Mouse (Mus musculus): ENCODE results near the gene Pax7. TPM values are rescaled to one million over a fixed set of nuclear protein-coding genes. Genes with fewer than 3 reads are reported as not detected.

Gene Pax7
- total RNA-seq, 2 experiments from 2014 or later = 8.3 to 11.3 TPM

DNA sequence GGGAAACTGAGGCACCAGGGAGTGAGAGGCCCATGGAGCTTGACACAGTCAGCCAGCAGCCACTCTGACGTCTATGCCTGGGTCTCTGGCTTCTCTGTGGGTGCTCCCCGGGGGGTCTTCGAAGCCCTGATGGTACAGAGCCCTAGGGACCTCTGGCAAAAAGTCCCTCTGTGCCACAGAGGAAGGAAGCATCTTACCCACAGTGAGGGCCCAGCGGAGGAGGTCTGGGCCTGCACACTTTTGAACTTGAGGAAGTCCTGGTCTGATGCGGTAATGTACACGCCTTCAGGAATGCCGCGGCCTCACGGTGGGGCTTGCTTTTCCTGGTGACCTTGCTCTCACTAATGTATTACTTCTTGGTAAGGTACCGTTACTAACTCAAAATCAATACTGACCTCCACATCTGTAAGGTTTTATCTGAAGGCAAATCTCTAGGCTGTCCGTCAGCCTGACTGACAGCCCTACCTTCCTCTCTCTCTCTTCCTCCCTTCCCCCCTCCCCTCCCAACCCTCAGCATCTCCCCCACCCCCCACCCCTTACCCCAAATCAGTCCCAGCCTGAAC, 79.1 kb downstream of the Pax7 start:
- DNase-seq = no peak

DNA sequence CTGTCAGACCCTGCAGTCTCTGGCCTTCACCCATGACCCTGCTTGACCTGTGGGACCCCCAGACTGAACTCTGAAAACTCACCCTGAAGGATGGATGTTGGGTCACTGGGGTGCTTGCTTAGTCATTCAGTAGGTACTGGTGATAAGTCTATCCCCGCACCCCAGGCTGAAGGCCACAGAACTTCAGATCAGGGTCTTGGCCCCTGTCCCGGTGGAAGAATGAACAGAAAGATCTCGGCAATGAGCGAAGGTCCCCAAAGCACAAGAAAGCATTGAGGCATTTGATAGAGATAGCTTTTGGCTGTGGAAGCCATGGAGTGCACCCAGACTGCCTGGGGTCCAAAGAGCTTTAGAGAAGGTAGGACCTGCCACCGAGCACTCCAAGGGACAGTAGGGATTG, 82.4 kb downstream of the Pax7 start:
- DNase-seq = no peak

DNA sequence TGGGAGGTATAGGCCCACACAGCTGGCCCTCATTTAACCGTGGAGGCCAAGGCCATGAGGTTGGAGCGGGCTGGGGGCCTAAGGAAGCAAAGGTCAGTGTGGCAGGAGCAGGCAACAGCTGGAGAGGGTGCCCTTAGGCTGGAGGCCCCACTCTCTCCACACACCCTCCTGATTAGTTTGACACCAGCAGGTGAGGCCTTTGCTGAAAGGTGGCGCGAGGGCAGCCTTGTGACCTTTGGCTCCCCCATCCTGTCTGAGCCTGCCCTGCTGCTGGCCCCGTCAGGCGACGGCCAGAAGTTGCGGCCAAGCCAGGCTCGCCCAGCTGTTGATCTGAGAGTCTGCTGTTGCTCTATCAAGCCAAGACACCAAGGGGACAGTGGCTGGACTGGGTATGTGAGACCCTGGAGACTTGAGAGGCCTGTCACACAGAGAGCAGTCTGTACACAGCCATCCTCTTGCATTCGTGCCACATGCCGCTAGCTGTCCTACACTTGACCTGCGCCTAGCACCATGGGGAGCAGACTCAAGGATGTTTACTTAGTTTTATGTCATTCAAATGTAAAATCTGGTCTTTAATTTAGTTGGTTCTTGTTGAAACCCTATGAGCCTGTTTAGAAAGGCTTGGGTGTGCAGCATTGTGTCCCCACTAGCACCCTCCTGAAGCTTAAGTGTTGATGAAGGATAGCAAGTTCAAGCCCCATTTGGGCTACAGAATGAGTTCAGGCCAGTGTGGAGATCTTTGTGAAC, 86.0 kb downstream of the Pax7 start:
- DNase-seq = peak; percentile 51

DNA sequence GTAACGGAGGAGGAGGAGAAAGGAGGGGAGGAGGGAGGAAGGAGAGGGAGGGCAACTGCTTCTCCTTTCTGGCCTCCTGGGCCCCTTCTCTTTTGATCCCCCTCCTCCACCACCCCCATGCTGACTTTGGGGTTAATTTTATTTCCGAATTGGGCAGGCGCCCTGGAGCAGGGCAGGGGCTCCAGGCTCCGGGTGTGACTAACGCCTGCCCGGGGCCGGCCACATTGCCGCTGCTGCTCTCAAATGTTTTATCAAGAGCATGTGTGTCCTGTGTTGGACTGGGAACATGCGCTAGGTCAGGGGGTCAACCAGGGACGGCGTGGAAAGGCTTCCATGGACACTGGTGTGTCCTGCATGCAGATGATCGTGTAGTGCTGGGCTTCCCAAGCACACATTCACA, 87.2 kb downstream of the Pax7 start:
- no peak for DNase-seq

DNA sequence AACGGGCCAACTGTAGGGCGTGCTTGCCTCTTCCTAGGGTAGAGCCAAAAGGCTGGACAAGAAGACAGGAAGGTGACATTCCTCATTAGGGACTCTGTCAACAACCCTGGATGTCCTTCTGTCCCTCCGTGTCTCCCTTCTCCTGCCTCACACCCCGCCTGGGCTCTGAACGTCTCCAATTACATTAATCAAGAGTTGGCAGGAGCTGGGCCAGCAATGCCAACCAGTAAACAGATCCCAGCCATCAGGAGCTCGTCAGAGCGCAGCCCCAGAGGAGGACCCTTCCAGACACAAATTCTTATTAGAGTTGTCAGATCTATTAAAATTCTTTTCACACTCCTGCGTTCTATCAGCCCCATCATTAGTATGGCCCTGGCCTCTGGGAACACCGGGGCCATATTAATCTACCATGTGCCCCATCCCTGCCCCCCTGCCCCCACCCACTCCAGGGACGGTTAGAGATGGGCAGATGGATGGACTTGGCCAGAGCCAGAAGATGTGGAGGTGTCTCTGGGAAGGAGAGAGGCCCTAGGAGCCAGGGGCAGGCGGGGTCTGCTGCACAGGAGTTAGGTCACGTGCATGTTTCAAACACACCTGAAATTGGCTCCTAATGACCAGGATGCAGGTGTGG, 88.4 kb downstream of the Pax7 start:
- DNase-seq = peak; percentile 32

DNA sequence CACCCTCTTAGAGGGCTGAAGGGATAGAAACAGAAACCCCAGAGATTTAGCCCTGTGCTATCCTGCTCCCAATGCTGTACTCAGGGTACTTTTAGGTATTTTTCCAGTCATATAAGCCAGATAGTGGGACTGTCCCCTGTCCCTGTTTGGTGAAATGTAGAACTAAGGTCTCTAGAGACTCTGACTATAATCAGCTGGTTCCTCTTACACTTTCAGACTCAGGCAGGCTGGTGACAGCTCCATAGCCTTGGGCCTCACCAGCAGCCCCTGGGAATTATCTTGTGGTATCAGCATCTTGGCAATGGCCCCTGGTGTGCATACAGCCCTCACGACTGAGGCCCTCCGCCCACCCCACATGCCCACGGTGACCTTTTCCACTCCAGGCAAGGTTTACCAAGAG, 89.7 kb downstream of the Pax7 start:
- no peak for DNase-seq

DNA sequence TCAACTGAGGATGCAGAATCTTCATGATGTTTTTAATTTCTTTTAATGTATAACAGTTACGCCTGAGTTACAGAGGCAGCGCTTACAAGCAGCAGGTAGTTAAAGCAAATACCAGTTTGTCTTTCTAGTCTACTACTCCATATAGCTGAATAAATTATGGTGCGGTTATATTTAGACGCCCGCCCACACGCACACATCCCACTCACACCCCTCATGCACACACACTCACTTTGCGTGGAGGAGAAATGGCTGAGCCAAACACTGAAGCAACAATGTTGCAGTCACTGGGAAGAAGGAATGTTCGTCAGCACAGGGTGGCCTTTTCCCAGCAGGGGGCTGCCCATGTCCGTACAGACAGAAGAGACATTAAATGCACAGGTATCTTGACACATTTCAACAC, 96.3 kb downstream of the Pax7 start:
- DNase-seq = no peak

DNA sequence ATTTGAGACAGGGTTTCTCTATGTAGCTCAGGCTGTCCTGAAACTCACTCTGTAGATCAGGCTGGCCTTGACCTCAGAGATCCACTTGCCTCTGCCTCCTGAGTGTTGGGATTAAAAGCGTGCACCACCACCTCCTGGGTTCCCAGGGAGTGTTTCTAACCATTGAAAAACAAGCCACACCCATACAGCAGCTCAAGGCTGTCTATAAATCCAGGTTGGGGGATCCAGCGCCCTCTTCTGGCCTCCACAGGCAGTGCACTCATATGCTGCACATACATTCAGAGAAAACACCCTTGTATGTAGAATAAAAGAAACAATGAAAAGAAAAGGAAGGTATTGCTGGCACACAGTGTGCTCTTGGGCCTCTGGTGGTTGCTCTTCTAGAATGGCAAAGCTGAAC, 106.2 kb downstream of the Pax7 start:
- no peak for DNase-seq

DNA sequence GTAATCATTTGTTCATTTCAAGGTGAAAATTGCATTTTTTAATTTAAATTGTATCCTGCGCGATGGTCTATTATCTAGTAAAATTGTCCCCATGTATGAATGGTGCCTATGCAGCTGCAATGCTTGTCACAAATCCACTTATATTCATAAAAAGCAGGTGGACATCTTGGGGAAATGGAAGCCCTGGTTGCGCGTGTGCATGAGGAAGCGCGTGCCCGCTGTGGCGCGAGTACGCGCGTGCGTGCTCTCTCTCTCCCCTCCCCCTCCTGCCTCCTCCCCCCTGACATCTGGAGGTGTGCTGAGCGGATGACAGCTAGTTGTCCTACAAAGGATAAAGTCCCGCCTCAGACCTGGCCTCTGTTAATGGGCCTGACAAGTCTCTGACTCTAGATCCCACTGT, 107.9 kb downstream of the Pax7 start:
- no peak for DNase-seq

DNA sequence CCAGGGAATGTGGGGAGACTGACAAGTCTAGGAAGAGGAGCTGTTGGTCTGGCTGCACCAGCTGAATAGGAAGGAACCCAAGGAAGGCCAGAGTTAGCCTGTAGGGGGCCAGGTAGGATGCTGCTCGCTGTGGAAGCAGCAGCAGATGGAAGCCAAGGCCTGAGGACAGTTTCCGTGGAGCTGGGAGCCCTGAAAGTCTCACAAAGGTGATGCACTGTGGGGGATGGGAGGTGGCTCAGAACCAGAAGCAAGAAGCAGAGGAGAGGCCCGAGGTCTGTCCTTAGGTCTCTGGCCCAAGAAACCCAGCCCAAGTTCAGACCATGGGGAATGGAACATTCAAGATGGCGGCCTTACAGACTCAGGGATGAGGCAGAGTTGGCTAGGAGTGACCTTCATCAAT, 109.0 kb downstream of the Pax7 start:
- no peak for DNase-seq

DNA sequence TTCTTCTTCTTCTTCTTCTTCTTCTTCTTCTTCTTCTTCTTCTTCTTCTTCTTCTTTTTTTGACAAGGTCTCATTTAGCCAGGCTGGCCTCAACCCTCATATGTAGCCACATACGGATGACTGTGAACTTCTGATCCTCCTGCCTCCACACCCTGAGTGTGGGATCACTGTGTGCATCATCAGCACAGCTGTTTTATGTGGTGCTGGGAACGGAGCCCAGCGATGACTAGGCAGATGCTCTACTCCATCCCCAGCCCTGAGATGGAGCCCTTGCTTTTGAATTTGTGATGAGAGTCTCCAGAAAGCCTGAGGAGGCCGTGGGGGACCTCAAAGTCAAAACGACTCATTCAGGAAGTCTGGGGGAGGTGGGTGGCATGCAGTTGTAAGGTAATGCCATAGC, 114.3 kb downstream of the Pax7 start:
- DNase-seq = no peak

DNA sequence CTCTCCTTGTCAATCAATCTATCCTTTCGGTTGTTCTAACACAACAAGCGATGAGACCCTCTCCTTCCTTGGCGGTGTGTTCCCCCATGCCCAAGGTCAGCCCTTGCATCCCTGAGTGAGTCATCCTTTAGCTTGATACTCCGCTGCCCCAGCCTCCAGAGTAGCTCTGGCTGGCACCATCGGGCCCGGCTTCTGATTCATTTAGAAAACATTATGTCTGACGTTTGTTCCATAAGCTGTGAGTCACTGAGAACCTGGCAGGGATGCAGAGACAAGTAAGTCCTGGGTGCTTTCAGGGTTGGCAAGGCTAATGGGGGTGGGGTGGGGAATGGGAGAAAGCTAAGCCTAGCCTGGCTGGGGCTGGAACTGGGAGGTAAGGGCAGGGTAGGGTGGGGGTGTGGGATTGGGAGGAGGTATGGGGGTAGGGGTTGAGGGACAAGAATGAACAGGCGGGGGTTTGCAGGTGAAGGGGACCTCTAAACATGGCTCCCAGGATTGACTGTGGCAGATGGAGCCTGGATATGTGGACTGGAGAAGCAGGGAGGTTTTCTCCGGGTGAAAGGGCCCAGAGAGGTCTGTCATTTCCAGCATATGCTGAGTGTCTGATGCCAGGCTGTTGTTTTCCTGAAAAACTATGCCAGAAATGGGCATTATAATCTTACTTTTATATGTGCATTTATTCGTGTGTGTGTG, 116.7 kb downstream of the Pax7 start:
- DNase-seq = no peak

DNA sequence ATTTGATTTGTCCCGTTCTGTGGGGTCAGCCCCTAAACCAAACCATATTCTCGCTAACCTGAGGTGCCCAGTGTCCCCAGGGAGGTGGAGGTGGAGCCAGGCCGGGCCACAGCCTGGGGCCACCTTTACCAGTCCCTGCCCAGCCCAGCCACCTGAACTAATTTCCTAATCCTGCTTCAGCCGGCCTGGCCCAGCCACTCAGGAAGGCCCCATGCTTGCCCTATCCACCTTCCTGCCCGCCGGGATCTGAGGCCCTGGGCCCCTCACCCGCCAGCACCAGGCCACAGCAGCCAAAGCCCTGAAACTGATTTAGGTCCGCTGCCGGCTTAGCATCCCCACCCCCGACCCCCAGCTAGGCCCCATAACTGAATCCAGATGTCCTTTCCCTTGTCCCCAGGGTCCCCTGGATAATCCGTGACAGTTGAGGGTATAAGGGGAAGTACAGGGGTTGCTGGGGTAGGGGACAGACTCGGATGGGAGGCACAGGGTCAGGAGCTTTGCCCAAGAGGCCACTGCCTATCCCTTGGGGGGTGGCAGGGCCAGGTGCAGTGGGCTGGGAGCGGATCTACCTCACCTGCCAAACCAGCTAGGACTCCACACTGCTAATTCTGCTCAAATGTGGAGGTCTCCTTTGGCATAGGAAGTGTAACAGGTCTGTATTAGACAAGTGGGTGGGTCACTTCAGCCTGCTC, 117.9 kb downstream of the Pax7 start:
- DNase-seq = no peak

DNA sequence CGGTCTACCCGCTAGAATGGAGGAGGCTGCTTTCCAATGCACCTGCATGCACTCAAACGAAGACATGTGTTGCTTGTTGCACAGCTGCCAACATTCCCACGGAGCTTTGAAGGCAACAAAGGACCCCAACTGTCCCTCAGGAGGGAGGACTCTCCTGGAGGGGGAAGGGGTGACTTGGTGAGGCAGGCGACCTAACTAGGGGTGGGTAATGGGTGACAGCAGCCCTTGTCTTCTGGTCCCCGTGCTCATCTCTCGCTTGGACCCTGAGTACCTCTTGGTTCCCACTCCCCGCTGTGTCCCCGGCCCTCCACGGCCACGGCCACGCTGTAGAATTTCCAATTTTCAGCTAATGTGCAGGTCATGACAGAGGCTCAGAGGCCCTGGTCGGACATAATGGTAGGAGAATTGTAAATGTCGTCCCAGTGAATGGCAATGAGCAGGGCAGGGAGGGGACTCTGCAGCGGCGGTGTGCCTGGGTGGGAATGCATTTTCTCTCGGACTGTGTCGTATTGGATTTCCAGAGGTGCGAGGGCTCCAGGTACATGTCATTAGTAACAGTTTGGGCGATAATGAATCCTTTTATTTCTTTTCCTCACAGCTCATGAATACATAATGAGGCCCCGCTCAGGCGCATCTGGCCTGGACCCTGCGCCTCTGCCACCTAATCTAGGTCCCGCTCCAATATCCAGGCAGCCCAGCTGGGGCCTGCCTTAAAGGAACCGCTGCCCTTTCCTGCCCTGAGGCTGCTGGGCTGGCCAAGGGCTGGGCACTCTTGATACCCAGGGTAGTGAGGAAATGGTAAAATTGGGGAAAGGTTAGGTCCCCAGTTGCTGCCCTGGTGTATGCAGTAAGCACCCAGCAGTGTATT, 122.6 kb downstream of the Pax7 start:
- no peak for DNase-seq

DNA sequence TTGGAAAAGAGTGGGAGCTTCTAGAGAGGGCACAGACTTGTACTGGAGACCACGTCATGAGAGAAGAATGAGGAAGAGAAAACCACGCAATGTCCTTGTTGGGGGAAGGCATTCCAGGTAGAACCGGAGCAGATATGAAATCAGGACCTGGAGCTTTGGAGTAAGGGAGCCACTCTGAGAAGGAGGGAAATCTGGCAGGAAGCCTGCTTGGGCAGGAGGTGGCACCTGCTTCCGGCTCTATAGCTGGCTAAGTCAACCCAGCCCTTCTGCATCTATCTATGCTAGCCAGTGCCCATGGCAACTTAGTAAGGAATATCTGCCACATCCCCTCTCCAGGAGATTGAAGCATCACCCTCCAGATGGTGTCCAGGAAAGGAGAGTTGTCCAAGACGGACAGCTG, 127.3 kb downstream of the Pax7 start:
- DNase-seq = no peak

DNA sequence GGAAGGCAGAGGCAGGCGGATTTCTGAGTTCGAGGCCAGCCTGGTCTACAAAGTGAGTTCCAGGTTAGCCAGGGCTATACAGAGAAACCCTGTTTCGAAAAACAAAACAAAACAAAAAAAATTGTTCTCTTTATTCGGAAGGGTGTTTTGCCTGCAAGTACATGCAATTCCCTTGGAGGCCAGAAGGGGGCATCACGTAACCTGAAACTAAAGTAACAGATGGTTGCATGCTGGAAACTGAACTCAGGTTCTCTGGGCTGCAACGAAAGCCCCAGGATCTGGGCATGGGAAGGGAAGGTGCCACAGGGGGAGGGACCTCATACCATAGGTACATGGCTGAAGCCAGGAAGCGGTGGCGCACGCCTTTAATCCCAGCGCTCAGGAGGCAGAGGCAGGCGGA, 129.9 kb downstream of the Pax7 start:
- no peak for DNase-seq

DNA sequence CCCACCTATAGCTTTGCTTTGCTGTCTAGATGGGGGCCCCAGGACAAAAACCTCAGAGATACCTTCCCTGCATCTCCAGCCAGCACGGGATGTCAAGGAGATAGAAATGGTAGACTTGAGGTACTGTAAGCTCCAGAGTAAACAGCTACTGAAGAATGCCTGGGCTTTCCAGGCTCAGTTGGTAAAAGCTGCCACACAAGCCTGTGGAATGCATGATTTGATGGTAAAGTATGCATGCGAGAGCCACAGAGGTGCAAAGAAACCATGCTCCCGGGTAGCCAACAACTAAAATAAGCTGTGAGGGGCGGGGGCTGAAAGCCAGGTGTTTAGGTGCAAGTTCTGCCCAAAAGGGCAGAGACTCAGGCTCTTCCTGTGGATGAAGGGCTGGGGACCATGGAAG, 130.4 kb downstream of the Pax7 start:
- no peak for DNase-seq

DNA sequence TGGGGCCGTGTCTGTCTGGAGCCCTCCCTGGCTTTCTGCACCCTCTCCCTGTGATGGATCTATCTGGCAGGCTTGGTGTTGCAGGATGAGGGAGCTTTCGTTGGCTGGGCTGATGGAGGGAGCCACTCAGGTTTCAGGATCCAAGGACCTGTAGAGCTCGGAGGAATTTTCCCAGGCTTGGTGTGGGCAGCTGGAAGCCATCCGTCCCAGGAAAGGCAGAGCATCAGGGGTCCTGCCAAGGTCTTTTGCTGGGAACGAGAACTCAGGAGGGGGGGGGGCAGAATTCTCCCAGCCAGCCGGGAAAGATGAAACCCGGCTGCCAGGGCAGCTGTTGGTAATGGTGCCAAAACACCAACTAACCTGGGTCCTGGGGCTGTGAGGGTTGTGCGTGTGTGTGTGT, 134.7 kb downstream of the Pax7 start:
- DNase-seq = peak; percentile 25

DNA sequence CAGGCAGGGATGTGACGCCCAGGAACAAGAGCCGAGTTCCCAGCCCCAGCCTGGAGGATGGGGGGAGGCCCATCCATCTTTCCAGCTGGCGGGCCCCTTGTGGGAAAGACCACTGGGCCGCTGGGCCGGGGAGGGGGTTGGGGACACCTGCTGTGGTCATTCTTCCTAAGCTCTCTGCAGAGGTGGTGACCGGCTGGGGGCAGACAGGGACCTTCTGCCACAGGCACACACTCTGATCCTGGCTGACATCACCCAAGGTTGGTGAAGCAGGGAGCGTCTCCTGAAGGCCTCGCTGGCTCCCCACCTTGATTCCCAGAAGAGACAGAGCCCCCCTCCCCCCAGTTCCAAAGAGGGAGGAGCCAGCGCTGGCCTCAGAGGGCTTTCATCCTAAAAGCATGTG, 135.6 kb downstream of the Pax7 start:
- peak; percentile 31 for DNase-seq

DNA sequence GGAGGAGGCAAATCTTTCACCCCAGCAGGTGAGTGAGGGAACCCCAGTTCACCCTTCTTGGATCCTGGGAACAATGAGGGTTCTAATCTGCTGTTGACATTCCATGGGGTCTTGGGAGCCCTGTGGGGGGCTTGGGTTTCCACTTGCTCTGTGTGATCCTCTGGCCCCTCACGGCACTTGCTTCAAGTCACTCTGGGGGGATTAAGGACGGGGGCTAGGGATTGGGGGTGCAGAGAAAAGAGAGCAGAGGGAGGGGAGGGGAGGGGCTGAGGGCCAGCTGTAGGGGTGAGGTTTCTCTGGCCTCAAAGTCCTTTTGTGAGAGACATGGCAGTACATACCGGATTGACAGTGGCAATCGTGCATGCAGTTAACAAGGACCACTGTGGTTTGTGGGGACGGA, 140.0 kb downstream of the Pax7 start:
- no peak for DNase-seq

DNA sequence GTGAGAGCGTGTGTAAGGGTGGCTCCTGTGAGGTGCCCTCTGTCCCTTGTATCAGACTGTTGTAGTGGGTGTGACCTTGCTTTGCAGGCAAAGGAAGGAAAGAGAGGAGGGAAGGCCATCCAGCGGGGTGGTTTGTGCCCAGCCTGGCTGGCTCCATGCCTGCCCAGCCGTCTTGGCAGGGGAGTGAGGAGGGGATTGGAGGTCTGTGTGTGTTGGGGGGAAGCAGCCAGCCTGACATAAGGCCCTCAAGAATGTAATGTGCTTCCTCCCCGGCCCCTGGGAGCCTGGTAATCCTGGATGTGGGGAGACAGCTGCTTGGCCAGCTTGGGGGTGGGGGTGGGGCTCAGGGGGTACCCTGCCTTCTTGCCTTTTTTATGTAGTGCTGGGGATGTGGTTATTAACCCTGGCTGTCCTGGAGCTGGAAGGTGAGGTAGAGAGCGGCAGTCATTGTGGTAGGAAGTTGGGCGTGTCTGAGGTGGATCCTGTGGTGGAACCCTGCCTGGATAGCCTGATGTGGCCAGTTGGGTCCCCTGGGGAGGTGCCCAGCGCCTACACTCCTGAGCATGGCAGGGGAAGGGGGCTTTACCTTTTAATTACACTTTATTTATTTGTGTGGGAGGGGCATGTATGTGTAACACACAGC, 143.6 kb downstream of the Pax7 start:
- DNase-seq = peak; percentile 49

All from gastrocnemius, postnatal 10 days (tissue).